Mouse (Mus musculus): ENCODE measurements around the gene Spop.

DNA sequence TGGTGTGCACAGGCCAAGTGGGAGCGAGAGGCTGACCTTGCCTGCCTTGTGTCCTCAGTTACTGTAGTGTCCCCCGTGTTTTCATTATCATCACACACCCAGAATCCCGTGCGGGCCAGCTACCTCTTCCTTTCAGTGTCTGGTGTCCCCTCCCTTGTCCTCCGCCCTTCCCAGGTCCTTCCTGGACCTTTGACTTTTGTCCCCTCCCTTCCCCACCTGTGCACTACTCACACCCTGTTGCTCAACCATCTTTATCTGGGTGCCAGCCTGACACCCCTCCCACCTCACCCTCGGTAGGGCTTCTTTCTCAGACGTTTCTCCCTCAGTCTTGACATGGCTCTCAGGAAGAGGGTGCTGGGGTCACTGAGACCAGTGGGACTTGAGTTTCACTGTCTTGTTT, 26.5 kb upstream of the Spop start:
- TF ChIP-seq POLR2A (IDR thresholded peaks at IDR 0.05; ENCODE audit: borderline replicate concordance, extremely low read depth, insufficient read depth, insufficient read length, poor library complexity, severe bottlenecking) (no peak), CTCF (IDR thresholded peaks at IDR 0.05; ENCODE audit: borderline replicate concordance, extremely low read depth, insufficient read depth, insufficient read length) (no peak)
